Mouse (Mus musculus): ENCODE data around the gene Fam187b.

DNA sequence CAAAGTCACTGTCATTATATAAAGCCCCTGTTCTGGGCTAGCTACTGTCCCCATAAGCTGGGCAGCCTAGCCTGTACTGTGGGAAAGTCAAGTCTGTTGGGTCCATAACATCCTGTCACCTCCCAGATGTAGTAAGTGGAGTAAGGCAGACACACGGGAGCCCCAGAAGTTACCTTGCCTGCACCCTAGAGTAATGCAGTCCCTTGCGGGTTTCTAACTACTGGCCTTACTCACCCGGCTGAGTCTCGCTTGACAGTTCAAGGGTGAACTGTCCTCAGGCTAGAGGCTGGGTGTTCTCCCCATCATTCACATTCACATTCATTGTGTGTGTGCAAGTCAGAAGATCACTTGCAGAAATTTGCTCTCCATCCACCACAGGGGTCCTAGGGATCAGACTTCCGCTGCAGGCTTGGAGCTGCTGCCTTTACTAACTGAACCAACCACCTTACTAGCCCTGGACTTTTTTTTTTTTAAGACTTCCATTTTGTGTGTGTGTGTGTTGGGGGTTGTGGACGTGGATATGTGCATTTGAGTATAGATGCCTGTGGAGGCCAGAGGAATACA, 13.7 kb upstream of the Fam187b start:
- TF ChIP-seq POLR2A (IDR thresholded peaks at IDR 0.05; ENCODE audit: control insufficient read depth, low read depth, low read length) (no peak), CTCF (IDR thresholded peaks at IDR 0.05; ENCODE audit: control insufficient read depth, insufficient read depth, insufficient replicate concordance, low read depth, low read length) (no peak)

All from testis, adult 2 months (tissue).